Mouse (Mus musculus): ENCODE results near the gene Mettl21a. TPM values are rescaled to one million over a fixed set of nuclear protein-coding genes. Genes with fewer than 3 reads are reported as not detected.
"Not testable (repeated sequence)": the region's sequence is repeated elsewhere in the genome, so short reads cannot be mapped to it uniquely, and the experiment has no call there.

The Mettl21a gene
- polyA plus RNA-seq, 1 experiment, result 19.7 TPM

DNA sequence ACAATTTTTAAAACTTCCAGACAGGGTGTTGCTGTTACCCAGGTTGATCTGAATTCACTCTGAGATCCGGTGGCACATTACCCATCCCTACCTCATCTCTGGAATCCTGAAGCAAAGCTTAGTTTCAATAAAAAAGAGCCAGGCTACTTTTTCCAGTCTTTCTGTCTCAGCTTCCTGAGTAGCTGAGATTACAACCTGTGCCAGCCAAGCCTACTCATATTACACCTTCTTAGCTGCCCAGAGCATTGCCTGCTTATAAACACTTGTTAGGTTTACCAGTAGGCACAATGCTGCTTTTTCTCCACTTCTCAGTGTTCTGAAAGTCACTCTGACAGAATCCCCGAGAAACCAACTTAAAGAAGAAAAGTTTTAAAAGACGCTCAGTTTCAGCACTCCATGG, 38.2 kb downstream of the Mettl21a start:
- Histone ChIP-seq H3K4me3 (ENCODE audit: insufficient read depth, low read length) (no peak overlapping the region), H3K4me1 (ENCODE audit: control insufficient read depth, insufficient read depth, low read length) (peaks cover 7% of the 10 kb centered on the region), H3K27ac (ENCODE audit: insufficient read depth, low read depth, low read length) (no peak overlapping the region)
- TF ChIP-seq CTCF (IDR thresholded peaks at IDR 0.05; ENCODE audit: low read depth, low read length), result no peak
- TF ChIP-seq POLR2A (IDR thresholded peaks at IDR 0.05; ENCODE audit: borderline replicate concordance, low read depth, low read length), result no peak

DNA sequence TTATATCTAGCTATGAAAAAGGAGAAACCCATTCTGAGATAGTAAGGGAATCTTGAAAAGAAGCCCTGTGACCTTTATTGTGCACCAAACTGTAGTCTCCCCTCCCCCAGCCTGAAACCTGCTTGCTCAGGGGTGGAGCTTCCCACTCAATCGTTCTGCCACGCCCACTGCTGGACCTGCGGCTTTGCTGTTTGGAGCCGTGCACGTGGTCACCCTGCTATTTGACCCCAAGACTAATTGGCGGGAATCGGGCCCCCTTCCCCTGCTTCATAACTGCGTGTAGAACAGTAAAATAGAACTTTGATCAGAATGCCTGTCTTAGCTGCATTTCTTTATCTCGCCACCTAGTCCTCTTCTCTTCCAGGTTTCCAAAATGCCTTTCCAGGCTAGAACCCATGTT, 39.1 kb downstream of the Mettl21a start:
- H3K4me3 ChIP-seq (ENCODE audit: insufficient read depth, low read length); H3K27ac ChIP-seq (ENCODE audit: insufficient read depth, low read depth, low read length); H3K4me1 ChIP-seq (ENCODE audit: control insufficient read depth, insufficient read depth, low read length): not testable (repeated sequence)

DNA sequence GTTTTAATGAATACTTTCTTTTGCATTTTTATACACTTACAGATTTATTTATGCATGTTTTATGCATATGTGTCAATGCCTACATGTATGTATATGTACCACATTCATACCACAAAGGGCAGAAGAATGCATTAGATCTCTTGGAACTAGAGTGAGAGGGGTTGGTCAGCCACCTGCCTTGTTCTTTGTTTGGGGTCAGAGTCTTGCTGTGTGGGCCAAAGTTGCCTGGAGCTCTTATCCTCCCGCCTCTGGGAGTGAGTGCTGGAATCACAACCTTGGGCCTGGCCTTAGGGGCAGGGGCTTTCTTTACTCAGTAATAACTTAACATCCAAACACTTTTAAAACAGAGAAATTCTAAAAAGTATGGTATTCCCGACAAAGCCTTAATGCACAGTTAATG, 40.3 kb downstream of the Mettl21a start:
- no peak overlapping the region for H3K27ac ChIP-seq (ENCODE audit: insufficient read depth, low read depth, low read length)
- H3K4me3 ChIP-seq (ENCODE audit: insufficient read depth, low read length), result no peak overlapping the region
- H3K4me1 ChIP-seq (ENCODE audit: control insufficient read depth, insufficient read depth, low read length), result peaks cover 9% of the 10 kb centered on the region
- TF ChIP-seq CTCF (IDR thresholded peaks at IDR 0.05; ENCODE audit: low read depth, low read length) (no peak), POLR2A (IDR thresholded peaks at IDR 0.05; ENCODE audit: borderline replicate concordance, low read depth, low read length) (no peak)

DNA sequence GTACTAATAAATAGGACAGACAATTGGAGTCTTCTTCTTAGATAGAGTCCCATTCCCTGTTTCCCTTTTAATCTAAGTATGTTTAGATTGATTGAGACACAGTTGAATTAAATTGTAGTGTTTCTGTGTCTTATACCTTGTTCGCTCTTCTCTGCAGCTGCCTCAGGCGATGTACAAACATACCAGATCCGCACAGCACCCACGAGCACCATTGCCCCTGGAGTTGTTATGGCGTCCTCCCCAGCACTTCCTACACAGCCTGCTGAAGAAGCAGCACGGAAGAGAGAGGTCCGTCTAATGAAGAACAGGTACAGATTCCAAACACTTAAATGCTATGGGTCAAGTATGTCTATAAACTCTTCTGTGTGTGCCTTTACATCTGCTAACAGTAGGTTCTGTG, 41.0 kb downstream of the Mettl21a start:
- Histone ChIP-seq H3K4me3 (ENCODE audit: insufficient read depth, low read length) (no peak overlapping the region), H3K27ac (ENCODE audit: insufficient read depth, low read depth, low read length) (no peak overlapping the region), H3K4me1 (ENCODE audit: control insufficient read depth, insufficient read depth, low read length) (peaks cover 9% of the 10 kb centered on the region)
- TF ChIP-seq CTCF (IDR thresholded peaks at IDR 0.05; ENCODE audit: low read depth, low read length) (no peak), POLR2A (IDR thresholded peaks at IDR 0.05; ENCODE audit: borderline replicate concordance, low read depth, low read length) (no peak)

DNA sequence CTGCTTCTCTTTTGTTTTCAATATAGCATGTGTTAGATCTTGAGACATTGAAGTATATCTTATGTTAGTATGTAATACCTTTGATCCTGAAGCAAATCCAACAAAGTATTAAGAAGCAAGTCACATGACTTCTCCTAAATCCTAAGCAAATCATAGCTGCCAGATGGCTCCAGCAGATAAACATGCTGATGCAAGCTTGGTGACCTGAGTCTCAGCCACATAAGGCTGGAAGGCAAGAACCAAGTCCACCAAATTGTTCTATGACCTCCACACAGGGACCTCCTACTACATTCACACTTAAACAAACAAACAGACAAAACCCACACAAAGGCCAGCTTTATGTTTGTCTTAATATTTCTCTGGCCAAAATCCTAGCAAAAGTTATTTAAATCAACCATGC, 48.8 kb downstream of the Mettl21a start:
- H3K4me3 ChIP-seq (ENCODE audit: insufficient read depth, low read length), result no peak overlapping the region
- H3K27ac ChIP-seq (ENCODE audit: insufficient read depth, low read depth, low read length), result no peak overlapping the region
- H3K4me1 ChIP-seq (ENCODE audit: control insufficient read depth, insufficient read depth, low read length), result peaks cover 2% of the 10 kb centered on the region; the same call in 1 of the 2 replicates
- no peak for TF ChIP-seq POLR2A (IDR thresholded peaks at IDR 0.05; ENCODE audit: borderline replicate concordance, low read depth, low read length)
- TF ChIP-seq CTCF (IDR thresholded peaks at IDR 0.05; ENCODE audit: low read depth, low read length), result no peak

DNA sequence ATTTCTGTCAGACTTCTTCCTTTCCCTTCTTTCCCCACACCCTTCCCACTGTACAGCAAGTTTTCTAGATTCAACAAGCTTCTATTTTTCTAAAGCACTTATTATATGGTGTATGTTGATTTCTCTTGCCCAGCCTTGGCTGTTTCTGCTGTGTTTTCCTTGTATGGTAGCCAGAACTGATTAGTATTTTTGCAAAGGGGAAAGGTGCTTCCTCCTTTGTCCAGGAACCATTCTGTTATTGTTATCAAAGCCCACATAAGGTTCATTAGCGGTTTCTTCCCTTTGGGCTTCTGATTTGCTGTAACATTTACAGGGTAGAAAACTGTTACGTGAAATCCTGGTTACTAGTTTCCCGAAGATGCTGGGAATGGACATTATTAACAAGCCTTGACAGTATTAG, 56.9 kb downstream of the Mettl21a start:
- H3K4me3 ChIP-seq (ENCODE audit: insufficient read depth, low read length), result no peak overlapping the region
- H3K27ac ChIP-seq (ENCODE audit: insufficient read depth, low read depth, low read length), result no peak overlapping the region
- H3K4me1 ChIP-seq (ENCODE audit: control insufficient read depth, insufficient read depth, low read length), result no peaks in the 10 kb centered on the region
- TF ChIP-seq POLR2A (IDR thresholded peaks at IDR 0.05; ENCODE audit: borderline replicate concordance, low read depth, low read length) (no peak), CTCF (IDR thresholded peaks at IDR 0.05; ENCODE audit: low read depth, low read length) (no peak)

Other genes with a start within 250 kb of the Mettl21a start
- 31.5 and 41.5 TPM in 2 replicates for gene Creb1, start 84.6 kb downstream of the Mettl21a start, polyA plus RNA-seq (2012; ENCODE audit: insufficient read depth, insufficient read length, missing spikeins)
- gene Ccnyl1, start 73.2 kb upstream of the Mettl21a start, polyA plus RNA-seq (2012; ENCODE audit: insufficient read depth, insufficient read length, missing spikeins), result 8.3 and 8.5 TPM in 2 replicates
- gene Fzd5, start 120.5 kb upstream of the Mettl21a start, polyA plus RNA-seq (2012; ENCODE audit: insufficient read depth, insufficient read length, missing spikeins), result 2.4 TPM in 2 replicates

Data from bone marrow macrophage, adult 2 months (primary cell).